Mouse (Mus musculus) gastrocnemius, adult 18-20 months (tissue): Measurements from ENCODE around the gene Jakmip3. TPM values are rescaled to one million over a fixed set of nuclear protein-coding genes. Genes with fewer than 3 reads are reported as not detected.

Source experiments
- DNase-seq: peaks from one replicate; pipeline ENCODE4 v3.0.0; 2021; ENCODE audit warnings: low spot score
- long read RNA-seq, 2 experiments: library from polyadenylated mRNA; stranded (forward); transcript quantifications; one replicate each; pipeline ENCODE4 v2.0.0; 2021
- total RNA-seq, 2 experiments: library from RNA; stranded (reverse); gene quantifications; 2 replicates each; pipeline ENCODE4 v1.2.3; 2021

Gene Jakmip3
- total RNA-seq: under 1 TPM; 0.09 to 0.14 TPM
- long read RNA-seq, experiment 1: 0 reads
- long read RNA-seq, experiment 2: 0 reads

DNA sequence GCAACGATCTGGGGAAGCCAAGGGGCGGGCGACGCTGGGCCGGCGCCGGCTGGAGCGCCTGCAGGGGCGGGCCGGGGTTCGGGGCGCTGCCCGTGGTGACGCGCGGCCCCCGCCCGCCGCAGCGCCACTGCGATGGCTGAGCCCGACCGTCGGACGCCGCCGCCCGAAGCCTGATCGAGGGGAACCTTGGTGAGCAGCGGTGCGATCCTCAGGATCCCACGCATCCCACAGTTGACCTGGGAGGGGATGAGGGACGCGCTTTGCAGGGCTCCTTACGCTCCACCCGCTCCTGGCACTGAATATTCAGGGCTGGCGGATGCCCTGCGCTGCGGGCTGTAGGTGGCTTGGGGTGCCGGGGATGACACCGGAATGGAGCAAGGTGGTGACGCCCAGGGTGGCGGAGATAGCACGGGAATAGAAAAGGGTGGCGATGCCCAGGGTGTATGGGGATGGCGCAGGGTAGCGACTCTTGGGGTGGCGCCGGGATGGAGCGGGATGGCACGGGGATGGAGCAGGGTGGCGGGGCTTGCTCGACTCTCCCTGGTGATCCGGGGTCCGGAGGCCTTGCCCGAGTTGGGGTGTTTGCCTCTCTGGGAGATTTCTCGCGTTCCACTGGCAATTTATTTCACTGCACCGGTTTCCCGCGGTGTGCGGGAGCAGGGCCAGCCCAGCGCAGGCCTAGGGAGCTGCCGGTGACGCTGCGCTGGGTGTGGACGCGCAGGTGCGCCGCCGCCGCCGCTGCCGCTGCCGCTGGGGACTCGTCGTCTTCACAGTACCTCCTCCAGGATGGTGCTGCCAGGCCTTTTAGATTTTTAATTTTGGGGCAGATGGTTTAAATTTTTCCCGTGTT lies at the start of gene Jakmip3:
Gene Jakmip3, plus strand, starts transcription at position 119 of the 850 bp plus-strand sequence.
- no peak for DNase-seq

DNA sequence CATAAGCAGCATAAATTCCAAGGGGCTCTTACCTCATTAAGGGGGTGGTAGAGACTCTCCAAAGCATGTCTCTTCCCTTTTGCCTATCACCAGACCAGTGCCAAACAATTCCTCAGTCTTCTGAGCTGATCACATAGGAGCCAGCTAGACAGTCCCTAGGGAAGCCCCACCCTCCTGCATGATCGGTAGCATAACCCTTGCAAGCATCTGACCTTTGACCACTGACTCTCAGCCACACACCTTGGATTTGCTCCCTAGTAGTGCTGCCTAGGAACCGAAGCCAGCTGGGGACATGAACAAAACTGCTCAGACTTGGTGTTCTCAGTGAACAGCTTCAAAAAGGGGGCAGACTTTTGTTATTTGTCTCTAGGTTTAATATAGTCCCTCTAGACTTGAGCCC lies 42.4 kb upstream of the Jakmip3 start:
- no peak for DNase-seq

DNA sequence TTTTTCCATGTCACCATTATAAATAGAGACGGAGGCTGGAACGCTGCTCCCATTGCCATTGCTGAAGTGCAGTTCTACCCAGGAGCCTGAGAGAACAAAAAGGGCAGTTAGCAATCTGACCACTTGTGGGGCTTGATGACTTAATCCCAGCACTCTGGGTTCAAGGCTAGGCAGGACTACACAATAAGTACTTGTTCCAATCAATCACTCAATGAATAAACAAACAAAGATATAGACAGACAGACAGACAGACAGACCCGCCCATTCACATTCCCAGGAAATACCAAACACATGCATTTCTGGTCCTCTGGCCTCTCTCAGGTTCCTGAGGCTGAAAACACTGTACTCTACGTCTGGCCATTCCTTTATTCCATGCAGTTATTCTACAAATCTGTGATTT lies 41.8 kb upstream of the Jakmip3 start:
- no peak for DNase-seq

DNA sequence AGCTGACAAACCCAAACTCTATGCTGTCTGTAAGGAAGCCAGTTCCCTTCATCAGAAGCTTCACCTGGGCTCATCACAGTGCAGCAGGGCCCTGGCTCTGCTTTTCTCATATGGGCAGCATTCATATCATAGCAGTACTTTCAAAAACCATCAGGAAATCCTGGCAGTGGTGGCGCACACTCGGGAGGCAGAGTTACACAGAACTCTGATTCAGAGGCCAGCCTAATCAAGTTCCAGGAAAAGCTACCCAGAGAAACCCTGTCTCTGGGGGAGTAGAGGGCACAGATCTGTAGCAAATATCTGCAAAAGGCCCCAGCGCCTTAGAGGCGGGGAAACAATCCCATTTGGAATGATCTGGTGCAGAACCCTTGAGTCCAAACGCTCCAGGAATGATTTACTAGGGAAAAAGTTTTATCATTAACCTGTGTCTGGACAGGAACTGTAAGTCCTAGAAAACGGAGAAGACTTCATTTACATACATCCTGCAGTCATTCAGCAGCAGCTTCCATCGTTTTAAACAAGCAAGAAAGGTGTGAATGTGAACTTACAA lies 36.6 kb upstream of the Jakmip3 start:
- no peak for DNase-seq

DNA sequence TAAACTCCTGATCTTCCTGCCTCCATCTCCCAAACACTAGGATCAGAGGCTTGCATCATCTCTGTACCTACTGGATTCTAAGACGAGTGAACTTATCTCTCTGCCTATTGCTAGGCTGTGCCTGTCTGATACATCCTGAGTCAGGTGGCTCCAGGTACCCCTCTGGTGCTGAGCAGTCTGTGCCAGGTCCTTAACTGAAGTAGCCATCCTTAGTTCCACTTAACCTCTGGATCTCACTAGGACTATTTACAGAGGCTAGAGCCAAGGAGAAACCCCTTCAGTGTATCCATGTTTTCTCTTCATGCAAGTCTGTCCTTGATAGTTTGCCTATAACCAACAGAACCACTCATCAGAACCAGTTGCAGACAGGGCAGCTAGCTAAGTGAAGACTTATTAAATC lies 34.1 kb upstream of the Jakmip3 start:
- DNase-seq: no peak

DNA sequence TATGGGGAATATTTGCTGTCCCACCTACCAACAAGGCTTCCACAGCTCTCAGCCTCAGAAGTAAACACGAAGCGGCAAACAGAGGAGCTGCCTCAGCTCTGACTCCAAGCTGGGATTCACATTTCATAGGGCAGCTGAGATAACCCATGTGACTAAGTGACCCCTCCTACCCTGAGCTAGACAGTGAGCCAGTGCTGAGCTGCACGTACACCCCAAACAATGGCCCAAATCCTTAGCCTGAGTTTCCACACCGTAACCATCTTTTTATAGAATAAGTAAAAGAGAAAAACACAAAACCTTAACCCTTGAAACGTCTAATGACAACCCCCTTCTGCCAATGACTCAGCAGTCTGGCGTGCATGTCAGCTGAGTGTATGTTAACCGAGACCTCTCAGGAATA lies 33.5 kb upstream of the Jakmip3 start:
- peak; percentile 78 for DNase-seq

DNA sequence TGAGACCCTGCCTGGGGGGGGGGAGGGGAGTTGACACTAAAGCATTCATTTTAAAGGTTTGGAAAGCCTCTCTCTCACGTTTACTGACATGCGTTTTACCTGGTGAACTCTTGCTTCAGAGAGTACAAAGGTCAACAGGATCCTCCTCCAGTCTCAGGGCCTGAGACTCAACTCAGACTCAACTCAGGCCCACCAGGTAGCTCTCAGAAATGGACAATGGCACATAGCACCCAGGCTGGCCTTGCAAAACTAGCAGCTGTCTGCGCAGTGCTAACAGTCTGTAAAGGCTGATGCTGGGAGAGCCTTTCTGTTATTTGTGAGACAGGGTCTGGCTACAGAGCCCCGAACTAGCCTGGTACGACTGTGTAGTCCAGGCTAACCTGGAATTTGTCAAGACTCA lies 32.6 kb upstream of the Jakmip3 start:
- DNase-seq: no peak

DNA sequence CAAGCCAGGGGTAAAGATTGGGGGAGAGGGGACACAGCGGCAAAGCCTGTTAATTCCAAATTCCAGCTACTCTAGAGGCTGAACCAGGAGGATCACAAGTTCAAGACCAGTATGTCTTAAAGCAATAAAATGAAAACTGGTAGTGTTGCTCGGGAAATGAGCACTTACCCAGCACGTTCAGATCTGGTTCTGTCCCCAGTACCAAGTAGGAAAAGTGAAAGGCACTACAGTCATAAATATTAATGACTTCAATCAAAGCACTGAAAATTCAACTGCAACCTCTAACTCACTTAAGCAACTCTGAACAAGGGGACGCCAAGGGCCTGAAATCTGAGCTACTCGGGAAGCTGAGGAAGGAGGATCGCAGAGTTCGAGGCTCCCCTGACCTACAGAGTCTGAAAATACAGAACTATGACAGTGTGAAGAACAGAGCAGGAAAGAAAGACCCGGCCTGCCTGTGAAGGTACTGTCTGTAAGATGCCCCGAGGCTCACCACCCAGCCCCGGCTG lies 31.7 kb upstream of the Jakmip3 start:
- no peak for DNase-seq

DNA sequence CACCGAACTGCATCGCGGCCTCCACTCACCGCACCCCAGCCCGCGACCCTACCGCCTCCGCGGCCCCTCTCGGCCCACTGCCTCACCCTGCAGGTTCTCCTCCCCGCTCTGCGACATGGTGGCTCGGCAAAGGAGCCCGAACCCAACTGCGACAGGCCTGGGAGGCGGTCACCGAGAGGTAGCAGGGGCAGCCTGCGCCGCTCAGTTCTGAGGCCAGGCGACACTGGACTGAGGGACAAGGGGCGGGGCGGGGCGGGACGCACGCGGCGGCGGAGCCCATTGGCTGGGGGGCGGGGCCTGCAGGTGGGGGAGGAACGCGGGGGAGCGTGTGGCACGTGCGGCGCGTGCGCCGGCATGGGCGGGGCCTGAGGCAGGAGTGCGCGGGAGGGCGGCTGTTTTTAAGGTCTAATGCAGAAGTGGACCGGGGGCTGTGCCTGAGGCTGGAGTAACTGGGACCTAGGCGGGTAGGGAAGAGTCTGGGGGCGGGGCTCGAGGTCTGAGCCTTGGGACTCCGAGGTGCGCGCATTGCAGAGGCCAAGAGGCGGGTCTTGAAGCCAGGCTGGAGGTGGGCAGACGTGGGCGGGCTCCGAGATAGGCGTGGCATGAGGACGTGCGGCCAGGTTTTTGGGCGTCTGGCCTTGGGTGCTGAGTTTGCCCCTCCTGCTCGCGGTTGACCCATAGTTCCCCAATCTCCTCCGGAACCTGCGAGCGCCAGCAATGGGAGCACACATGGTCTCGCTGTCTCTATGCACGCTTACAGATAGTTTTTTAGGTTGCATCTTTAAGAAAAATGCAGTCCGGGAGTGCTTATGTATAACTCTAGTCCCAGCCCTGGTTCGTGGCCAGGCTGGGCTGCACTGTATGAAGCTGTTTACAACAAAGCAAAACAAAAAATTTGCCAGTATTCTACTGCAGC lies 31.0 kb upstream of the Jakmip3 start, which contains the start of gene Bnip3:
Gene Bnip3, minus strand, starts transcription at position 243 of the 916 bp plus-strand sequence.
- peak; percentile 89 for DNase-seq

DNA sequence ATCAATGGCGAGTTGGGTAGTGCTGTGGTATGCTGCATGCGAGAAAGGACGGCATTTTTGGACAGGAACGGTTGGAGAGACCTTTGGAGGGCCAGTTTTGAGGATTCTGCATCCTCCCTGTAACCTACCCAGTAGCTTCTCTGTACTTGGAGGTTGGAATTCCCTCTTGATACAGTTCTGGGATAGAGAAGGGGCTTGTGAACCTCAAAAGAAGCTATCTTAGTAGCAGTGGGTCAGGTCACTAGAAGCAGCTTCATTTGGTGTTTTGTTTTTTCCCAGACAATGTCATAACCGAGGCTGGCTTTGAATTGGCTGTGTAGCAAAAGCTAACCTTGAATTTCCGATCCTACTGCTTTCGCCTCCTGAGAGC lies 30.4 kb upstream of the Jakmip3 start:
- DNase-seq: no peak

DNA sequence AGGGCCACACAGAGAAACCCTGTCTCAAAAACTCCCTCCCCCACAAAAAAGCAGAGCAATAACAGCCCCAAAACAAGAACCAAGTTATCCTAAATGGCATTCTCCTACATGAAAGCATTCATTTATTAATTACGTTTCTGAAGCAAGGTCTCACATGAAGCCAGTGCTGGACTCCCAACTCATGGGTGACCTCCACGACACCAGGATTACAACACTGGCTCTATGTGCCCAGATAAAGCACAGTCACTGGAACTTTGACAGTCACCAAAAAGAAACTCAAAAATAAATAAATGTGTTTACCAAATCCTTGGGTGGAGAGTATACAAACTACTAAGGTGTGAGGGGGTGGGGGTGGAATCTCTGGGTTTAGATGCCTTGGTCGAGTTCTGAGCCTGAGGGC lies 26.9 kb upstream of the Jakmip3 start:
- DNase-seq: no peak

DNA sequence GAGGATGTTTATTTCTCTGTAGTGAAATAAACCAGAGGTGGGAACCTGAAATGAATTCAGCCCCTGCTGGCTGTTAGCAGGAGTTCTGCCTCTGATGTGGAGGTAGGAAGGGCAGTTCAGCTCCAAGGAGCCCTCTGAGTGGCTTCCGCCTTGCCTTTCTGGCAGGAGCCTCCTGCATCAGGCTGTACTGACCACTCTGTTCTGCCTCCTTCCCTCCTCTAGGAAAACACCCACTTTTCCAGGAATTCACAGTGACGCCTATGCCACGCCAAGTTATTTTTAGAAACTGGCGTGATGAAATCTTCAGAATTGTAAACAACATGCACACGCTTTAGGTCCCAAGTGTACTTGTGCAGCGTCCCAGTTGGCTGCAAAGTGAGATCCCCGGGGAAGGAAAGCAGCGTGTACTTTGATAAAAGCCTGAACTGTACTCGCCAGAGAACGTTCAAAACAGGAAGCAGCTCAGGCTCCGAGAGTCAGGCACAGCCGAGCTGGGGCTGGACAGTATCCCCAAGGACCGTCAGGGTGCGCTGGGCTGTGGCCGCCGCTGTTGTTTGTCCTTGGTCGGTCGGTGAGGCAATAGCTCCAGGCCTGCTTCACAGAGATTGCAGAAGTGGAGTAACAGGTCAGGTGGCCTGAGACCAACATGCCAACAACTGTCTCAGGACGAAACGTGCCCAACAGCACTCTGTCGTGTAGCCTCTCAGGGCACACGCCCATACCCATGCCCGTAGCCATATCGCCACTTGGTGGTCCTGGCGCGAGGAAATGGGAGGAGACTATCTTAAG lies 21.2 kb upstream of the Jakmip3 start:
- DNase-seq: peak; percentile 89

DNA sequence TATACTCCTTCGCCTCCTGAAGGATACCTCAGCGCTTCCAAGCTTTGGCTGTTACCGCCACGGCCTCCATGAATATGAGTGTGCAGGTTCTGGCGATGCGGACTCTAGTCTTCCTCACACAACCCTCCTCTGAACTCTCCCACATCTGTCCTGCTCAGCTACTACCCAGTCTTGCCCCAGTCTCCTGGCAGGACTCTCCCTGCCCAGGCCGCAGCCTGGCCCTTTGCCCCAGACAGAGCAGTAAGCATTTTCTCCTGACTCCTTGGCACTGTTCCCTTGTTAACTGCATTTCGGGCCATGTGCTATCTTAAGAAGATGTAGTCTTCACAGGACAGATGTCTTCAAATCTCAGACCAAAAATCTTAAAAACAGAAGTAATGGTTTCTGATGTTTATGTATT lies 18.9 kb upstream of the Jakmip3 start:
- DNase-seq: peak; percentile 25

DNA sequence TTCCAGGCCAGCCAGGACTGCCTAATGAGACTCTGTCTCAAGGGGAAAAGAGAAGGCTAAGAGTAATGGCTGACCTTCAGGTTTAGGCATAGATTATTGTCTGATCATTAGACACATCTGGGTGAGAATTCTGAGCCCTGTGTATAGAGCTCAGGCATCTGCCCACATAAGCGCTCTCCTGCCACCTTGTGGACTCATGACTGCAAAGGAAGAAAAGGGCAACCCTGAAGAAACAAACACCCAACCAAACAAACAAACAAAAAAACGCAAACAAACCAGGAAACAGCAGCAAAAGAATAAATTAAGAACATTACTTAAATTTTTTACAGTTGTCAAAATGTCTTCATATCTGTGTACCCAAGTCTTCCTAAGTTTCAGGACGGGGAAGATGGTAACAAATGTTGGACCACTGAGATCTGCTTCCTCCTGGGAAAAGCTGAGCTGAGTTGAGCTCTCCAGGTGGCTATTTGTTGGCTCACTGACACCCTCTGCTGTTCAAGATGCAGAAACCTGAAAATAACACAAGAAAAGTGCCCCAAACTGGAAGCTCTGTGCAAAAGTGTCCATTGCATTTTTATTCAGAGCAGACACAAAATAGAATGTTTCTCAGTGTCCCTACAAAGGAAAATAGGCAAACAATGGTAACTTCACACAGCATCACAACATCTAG lies 16.6 kb upstream of the Jakmip3 start:
- DNase-seq: peak; percentile 50

DNA sequence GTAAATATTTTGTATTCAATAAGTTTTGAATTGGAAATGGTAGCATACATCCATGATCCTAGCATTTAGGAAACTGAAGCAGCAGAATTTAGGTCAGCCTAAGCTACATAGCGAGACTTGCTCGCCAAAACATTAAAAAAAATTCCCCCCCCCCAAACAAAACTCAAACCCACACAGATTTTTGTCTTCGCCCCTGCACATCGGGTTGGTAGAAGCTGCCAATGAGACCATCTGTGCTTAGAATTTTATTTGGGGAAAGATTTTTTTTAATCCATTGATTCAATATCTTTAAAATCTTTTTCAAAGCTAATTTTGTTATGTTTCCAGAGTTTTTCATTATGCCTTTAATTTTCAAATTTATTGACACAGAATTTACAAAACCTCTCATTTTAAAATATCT lies 12.1 kb upstream of the Jakmip3 start:
- no peak for DNase-seq

DNA sequence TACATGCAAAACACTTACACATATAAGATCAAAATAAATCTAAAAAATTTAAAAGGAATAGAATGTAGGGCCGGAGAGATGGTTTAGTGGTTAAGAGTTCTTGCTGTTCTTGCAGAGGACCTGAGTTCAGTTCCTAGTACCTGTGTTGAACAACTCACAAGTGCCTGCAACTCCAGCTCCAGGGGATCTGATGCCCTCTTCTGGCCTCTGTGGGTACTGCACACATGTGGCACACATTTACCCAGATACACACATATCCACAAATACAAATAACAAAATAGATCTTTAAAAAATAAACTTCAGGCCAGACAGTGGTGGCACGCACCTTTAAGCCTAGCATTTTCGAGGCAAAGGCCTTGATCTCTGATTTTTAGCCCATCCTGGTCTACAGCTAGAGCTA lies 6.0 kb upstream of the Jakmip3 start:
- DNase-seq: no peak

DNA sequence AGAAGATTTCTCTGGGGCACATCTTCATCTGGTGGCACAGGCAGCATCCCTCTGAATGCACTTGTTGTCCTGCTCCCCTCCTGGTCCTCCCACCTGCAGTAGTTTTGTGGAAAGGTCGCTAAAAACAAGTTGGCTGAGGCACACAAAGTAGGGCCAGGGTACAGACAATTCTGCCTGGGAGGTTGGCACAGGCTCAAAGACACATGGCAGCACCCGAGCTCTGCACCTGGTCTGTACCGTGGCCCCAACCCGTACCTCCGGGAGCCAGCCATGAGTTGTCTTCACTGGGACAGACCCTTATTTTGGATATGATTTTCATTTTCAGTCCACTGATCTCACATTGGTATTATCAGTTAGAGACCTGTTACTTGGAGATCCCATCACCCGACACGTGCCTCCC lies 1.5 kb upstream of the Jakmip3 start:
- DNase-seq: no peak

DNA sequence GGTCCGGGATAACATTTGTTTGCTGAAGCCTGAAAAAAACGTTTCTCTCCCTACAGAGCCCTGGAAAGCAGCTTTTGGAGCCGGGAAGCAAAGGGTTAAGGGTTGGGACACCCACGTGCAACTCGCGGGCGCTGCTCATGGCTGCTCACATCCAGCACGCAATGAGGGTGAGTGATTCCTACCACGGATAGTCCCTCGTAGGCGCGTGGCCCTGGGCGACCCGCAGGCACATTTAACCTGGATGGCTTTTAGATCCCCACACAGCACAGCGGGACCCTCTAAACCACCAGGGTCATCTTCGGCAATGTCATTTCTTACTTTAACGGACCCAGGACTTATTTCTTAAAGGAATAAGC lies 296 bp upstream of the Jakmip3 start:
- DNase-seq: no peak

DNA sequence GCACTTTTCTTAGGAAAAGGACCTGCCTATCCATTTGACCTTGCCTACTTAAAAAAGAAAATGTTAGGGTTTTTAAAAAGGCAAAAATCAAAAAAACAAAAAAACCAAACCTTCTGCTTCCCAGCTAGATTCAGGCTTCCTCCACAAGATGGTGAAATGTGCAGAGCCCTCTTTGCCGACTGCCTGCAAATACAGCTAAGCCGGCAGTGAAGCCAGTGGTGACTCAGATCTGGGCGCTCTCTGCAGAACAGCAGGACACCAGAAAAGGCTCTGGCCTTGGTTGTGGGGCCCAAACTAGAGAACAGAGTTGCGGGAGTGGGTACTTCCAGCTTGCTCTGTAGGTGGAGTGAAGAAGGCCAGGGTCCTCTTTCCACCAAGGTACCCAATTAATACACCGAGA lies 1.0 kb downstream of the Jakmip3 start:
- no peak for DNase-seq

DNA sequence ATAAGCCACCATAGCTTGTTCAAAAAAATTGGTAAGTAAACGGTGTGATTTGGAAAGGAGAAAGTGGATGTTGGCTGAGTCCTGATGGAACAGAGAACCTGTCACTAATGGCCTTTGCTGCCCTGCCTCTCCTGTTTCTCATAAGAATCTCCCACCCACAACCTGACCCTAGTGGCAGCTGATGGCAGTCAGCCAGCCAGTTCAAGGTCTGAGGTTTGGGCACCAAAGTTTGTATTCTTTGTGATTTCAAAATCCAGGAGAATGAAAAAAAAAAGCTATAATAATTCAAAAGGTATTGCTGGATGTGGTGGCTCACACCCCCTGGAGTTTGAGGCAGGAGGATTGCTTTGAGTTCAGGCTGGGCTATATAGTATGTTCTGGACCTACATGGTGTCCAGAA lies 1.8 kb downstream of the Jakmip3 start:
- DNase-seq: no peak

DNA sequence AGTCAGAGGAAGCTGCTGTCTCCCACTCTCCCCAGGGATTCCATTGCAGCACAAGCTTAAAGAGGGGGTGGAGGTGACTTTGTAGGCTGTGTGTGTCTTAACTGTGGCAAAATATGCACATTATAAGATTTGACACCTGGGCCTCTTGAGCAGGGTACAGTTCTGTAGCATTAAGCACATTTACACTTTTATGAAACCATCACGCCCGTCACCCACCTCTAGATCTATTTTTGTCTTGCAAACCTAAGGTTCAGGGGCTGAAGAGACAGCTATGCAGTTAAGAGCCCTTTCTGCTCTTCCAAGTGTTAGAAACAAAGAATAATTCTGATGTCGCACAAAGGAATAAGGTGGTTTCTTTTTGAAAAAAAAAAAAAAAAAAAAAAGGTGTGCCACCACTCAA lies 5.1 kb downstream of the Jakmip3 start:
- DNase-seq: no peak
